Mouse (Mus musculus) lung, embryonic 15.5 days (tissue): ENCODE measurements around the gene Gm49337. TPM values are rescaled to one million over a fixed set of nuclear protein-coding genes. Genes with fewer than 3 reads are reported as not detected.

Experiments
- ATAC-seq: fragments of 200-750 bp; cut with Nextera tagmentation; 2 replicates; pipeline ENCODE4 v1.8.0; 2017; ENCODE audit warnings: moderate number of reproducible peaks, borderline replicate concordance; ENCODE audit not compliant: low FRiP score, low TSS enrichment; ENCODE audit errors: extremely low read depth
- H3K27ac ChIP-seq: fragments of 300-500 bp; sonication (generic); 2 replicates; pipeline ENCODE4 v1.5.1; 2015; ENCODE audit warnings: moderate library complexity, mild to moderate bottlenecking, inconsistent platforms
- H3K27me3 ChIP-seq: fragments of 300-500 bp; sonication (generic); 2 replicates; pipeline ENCODE4 v1.6.1; 2015; ENCODE audit warnings: inconsistent platforms
- H3K36me3 ChIP-seq: fragments of 300-500 bp; sonication (generic); 2 replicates; pipeline ENCODE4 v1.6.1; 2015; ENCODE audit warnings: inconsistent platforms
- H3K4me1 ChIP-seq: fragments of 300-500 bp; sonication (generic); 2 replicates; pipeline ENCODE4 v1.6.1; 2015; ENCODE audit warnings: inconsistent platforms
- H3K4me2 ChIP-seq: fragments of 300-500 bp; sonication (generic); 2 replicates; pipeline ENCODE4 v1.6.1; 2015; ENCODE audit warnings: inconsistent platforms, mild to moderate bottlenecking, moderate library complexity
- H3K4me3 ChIP-seq: fragments of 300-500 bp; sonication (generic); 2 replicates; pipeline ENCODE4 v1.5.1; 2015; ENCODE audit warnings: mild to moderate bottlenecking, inconsistent platforms
- H3K9ac ChIP-seq: fragments of 300-500 bp; sonication (generic); 2 replicates; pipeline ENCODE4 v1.6.1; 2015; ENCODE audit warnings: inconsistent platforms
- H3K9me3 ChIP-seq: fragments of 300-500 bp; sonication (generic); 2 replicates; pipeline ENCODE4 v1.6.1; 2016; ENCODE audit warnings: inconsistent platforms
- WGBS: fragments of 180-500 bp; shearing (Covaris S2); methylation state at CpG from one replicate; pipeline ENCODE4 v1.1.7; 2015; 5-methylcytosine and 5-hydroxymethylcytosine counted together
- polyA plus RNA-seq: library from polyadenylated mRNA; unstranded; fragments of >200 nt; fragmentation: Nextera tagmentation; extraction: Ambion mirVana; gene quantifications from 2 replicates; pipeline ENCODE4 v1.2.1, GENCODE M21; 2015

Gene Gm49337
- not detected in 2 replicates for polyA plus RNA-seq

DNA sequence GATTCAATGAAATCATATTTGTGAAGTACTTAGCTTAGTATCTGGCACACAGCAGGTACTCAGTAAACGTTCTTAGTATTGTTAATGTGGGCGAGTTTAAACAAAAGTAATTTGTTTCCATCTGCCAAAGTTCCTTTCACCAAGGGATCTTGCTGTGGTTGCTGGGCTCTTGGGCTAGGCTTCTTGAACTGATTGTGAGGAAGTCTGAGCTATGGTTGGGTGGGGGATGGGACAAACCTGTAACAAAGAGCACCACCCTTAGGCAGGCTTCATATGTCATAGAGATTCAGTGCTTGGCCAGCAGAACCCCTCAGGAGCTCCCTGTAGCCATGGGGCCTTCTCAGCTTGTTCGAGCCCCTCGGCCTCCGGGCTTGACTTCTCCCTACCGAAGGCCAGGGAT is at the start of gene Gm49337, which contains the start of gene 1700042G07Rik:
TSS of gene Gm49337 (plus strand) at position 313 of the 400 bp plus-strand sequence.
TSS of gene 1700042G07Rik (plus strand) at position 301 of the 400 bp plus-strand sequence.
- Histone ChIP-seq H3K27ac (peak within 1 kb of the TSS; percentile 12; the same call in 1 of the 2 replicates), H3K9ac (no peak within 1 kb of the TSS), H3K27me3 (no peaks in the 10 kb centered on the region), H3K4me2 (no peak within 1 kb of the TSS), H3K9me3 (no peaks in the 10 kb centered on the region), H3K4me1 (peaks cover 35% of the 10 kb centered on the region), H3K36me3 (no peaks in the 10 kb centered on the region), H3K4me3 (no peak within 1 kb of the TSS)
- 80% methylated on average over 6 of the region's 6 CpGs for WGBS
- ATAC-seq: no peak

DNA sequence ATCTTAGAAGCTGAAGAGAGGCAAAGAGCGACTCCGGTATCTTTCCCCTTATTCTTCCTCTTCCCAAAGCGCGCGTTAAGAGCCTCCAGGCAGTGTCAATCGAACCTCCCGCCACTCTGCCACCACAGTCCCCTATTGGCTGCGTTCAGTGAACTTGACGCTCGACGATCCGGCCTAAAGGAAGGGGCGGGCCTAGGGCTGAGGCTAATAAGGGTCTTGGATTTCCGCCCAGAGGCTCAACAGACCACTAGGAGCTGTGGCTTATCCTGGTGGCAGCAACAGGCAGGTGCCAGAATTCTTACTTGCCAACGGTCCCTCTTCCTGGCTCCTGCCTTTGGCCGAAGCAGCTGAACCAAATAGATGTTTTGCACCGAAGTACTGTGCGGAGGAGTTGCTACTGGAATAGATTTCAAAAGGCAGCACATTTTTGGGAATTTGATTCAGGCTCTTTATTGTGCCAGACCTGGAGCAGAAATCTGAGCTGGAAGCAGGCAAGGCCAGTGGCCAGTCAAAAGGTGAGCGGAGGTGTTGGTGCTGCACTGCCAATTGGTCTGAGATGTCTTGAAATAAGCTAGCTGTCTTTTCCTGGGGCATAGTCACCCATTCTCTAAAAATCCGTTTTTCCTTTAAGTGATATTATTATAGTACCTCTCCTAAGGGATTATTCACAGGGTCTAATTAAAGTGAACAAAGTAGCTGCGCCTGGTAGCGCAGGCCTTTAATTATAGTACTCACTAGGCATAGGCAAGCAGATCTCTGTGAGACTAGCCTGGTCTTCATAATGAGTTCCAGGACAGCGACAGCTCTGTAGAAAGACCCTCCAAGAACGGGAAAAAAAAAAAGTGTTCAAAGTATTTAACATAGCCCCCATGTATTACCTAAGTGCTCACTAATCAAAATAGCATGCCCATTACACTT is 49.3 kb upstream of the Gm49337 start, which contains the start of the genes Rad54l and Pomgnt1:
TSS of gene Rad54l (minus strand) at position 89 of the 918 bp plus-strand sequence.
TSS of gene Pomgnt1 (plus strand) at position 239 of the 918 bp plus-strand sequence.
- Histone ChIP-seq H3K27ac (peak within 1 kb of the TSS; percentile 66), H3K27me3 (no peaks in the 10 kb centered on the region), H3K4me1 (peaks cover 20% of the 10 kb centered on the region), H3K4me2 (peak within 1 kb of the TSS; percentile 68), H3K36me3 (0 out of 2 replicates have a peak, but pooled peaks cover under 1% of the 10 kb centered on the region), H3K9ac (peak within 1 kb of the TSS; percentile 56), H3K4me3 (peak within 1 kb of the TSS; percentile 59), H3K9me3 (no peaks in the 10 kb centered on the region)
- WGBS: 4% methylated on average over 24 of the region's 24 CpGs
- ATAC-seq: peak; percentile 96

DNA sequence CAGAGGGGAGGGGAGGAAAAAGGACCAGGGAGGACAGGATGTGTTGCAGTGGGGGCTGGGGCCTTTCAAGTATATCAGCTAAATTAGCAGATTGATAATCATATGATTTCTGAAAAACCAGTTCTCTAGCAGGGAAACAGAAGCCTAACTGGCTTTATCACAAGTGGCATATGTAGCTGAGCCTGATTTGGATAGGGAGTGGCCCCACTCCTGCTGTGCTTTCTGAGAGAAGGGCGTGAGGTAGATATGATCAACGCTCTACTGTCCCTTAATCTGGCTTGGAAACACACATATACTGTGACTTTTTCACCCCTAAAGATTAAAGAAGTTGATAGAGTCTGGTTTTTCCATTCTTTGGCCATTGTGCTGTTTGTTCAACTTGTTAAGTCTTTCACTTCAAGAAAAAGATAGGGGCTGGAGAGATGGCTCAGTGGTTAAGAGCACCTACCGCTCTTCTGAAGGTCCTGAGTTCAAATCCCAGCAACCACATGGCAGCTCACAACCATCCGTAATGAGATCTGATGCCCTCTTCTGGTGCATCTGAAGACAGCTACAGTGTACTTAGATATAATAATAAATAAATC is 47.3 kb upstream of the Gm49337 start:
- ATAC-seq: no peak
- no peaks in the 10 kb centered on the region for H3K9me3 ChIP-seq
- 93% methylated on average over 4 of the region's 4 CpGs for WGBS
- no peaks in the 10 kb centered on the region for H3K36me3 ChIP-seq
- H3K9ac ChIP-seq: no peak overlapping the region
- peaks cover 20% of the 10 kb centered on the region for H3K4me1 ChIP-seq
- no peaks in the 10 kb centered on the region for H3K27me3 ChIP-seq
- no peak overlapping the region for H3K27ac ChIP-seq
- no peak overlapping the region for H3K4me3 ChIP-seq
- no peak overlapping the region for H3K4me2 ChIP-seq

DNA sequence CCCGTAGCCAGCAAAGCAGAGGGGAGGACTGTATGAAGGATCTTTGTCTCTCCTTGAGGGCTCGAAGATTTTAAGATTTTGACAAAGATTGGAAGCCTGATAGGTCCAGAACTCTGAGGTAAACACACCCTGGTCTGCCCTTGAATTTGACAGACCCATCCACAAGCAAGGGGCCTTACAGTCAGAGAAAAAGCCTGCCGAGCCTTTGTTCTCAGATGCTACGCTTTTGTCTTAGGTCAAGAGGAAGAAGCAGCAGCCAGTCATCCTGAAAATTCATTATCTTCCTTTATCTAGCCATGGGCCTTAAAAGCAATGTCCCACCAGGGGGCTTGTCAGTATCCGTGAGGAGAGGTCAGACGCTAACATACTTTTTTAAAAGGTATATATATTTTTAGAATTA is 45.2 kb upstream of the Gm49337 start:
- Histone ChIP-seq H3K9me3 (no peaks in the 10 kb centered on the region), H3K4me2 (no peak overlapping the region), H3K4me1 (peaks cover 14% of the 10 kb centered on the region), H3K27ac (no peak overlapping the region), H3K4me3 (no peak overlapping the region), H3K36me3 (no peaks in the 10 kb centered on the region), H3K27me3 (no peaks in the 10 kb centered on the region), H3K9ac (no peak overlapping the region)
- ATAC-seq: no peak
- WGBS: 75% methylated on average over 6 of the region's 6 CpGs

DNA sequence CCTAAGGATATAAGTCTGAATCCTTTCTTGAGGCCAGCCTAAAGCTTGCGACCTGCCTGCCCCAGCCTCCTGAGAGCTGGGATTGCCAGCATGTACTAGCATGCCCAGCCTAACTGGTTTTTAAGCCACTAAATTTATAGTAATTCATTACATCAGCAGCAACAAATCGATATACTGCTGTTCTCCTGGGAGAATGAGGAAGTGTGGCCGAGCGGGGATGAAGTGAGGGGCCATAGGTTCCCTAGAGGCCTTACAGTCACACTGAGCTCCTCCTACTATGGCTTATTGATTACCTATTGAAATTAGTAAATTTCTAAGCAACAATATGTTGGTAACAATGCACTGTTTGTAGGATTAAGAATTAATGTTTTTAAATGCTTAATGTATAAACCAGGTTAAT is 40.1 kb upstream of the Gm49337 start:
- no peak for ATAC-seq
- Histone ChIP-seq H3K4me2 (no peak overlapping the region), H3K36me3 (no peaks in the 10 kb centered on the region), H3K4me1 (peaks cover 4% of the 10 kb centered on the region; the same call in 1 of the 2 replicates), H3K27ac (no peak overlapping the region), H3K9ac (no peak overlapping the region), H3K27me3 (no peaks in the 10 kb centered on the region), H3K9me3 (no peaks in the 10 kb centered on the region), H3K4me3 (no peak overlapping the region)
- WGBS: 83% methylated on average over 4 of the region's 4 CpGs

DNA sequence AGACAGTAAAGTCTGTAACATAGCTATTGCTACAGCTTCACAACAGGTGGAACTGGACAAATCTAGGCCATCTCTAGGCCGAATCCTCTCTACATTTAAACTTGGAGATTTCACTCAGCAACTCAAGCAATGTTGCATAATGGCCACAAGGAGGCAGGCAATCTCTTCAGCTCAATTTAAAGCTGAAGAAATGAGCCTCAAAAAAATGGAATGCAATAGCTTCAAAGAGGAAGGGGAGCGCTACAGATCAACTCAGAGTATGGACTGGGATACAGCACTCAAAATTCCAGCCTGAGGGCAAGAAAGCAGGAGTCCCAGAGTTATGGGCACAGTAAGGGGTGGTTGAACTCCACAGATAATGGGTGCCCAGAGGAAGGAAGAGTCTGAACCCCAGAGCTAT is 38.2 kb upstream of the Gm49337 start:
- H3K9ac ChIP-seq: no peak overlapping the region
- H3K4me1 ChIP-seq: peaks cover 4% of the 10 kb centered on the region; the same call in 1 of the 2 replicates
- ATAC-seq: no peak
- no peak overlapping the region for H3K4me2 ChIP-seq
- H3K36me3 ChIP-seq: no peaks in the 10 kb centered on the region
- no peaks in the 10 kb centered on the region for H3K9me3 ChIP-seq
- no peak overlapping the region for H3K27ac ChIP-seq
- WGBS: 17% methylated on average over 2 of the region's 2 CpGs
- no peak overlapping the region for H3K4me3 ChIP-seq
- no peaks in the 10 kb centered on the region for H3K27me3 ChIP-seq

DNA sequence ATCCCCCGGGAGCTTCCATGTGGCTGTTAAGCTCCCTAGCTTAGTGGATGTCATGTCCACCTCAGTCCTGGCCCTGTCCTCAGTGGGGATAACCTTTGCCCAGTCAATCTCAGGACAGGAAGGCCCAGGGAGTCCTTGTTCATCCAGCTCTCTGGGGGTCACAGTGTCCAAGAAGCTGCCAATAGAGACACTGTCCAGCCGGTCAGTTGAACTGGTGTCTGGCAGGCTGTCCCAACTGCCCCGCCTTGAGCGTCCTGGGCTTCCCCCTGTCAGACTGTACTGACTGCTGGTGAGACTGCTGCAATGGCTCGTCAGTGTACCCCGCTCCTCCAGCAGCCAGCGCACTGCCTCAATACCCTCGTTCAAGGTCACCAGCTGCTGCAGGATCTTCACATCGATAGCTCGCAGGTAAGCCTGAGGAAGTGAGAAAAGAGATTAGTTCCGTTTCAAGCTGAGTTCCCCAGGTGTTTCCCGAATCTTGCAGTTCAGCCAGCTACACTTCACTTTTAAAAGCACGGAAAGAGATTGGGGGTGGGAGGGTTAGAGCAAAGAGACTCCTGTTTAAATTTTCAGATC is 35.7 kb upstream of the Gm49337 start:
- Histone ChIP-seq H3K9me3 (no peaks in the 10 kb centered on the region), H3K4me1 (peaks cover 4% of the 10 kb centered on the region; the same call in 1 of the 2 replicates), H3K27ac (no peak overlapping the region), H3K9ac (no peak overlapping the region), H3K27me3 (no peaks in the 10 kb centered on the region), H3K4me2 (no peak overlapping the region), H3K4me3 (no peak overlapping the region), H3K36me3 (no peaks in the 10 kb centered on the region)
- ATAC-seq: peak; percentile 59; the same call in 1 of the 2 replicates
- WGBS: 47% methylated on average over 13 of the region's 13 CpGs

DNA sequence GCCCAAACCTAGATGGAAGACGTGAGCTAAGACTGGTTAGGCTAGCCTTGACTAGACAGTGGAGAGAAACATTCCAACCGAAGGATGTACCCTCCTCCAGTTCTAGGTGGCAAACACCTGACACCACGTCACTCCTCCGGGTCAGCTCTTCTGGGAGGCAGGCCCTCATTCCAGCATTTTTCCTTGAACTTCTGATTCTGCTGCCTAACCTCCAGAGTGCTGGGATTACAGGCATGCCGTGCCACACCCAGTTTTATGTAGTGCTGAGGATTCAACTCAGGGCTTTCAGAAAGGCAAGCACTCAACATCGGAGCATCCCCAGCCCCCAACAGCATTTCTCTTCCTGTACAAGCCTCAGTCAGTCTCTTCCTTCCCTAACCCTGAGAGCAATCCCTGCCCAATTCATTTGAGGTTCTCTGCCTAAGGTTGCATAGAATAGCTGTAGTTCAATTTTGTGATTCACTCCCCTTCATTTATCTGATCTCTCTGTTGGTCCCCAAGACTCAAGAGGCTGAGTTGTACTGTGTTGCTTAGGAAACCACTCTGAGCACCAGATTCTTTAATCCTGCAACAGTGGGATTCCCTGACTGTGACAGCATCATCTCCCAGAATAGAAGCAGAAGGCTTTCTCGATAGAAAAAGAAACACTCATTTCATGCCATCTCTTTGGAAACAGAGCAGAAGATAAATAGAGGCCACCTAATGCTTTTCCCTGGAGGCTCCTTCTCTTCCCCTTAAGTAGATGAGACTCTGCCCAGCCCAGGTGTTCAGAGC is 32.2 kb upstream of the Gm49337 start:
- Histone ChIP-seq H3K36me3 (no peaks in the 10 kb centered on the region), H3K9me3 (no peaks in the 10 kb centered on the region), H3K9ac (no peak overlapping the region), H3K4me1 (peaks cover 15% of the 10 kb centered on the region), H3K27ac (no peak overlapping the region), H3K27me3 (no peaks in the 10 kb centered on the region), H3K4me3 (no peak overlapping the region), H3K4me2 (no peak overlapping the region)
- no peak for ATAC-seq
- whole genome bisulfite sequencing: 71% methylated on average over 7 of the region's 7 CpGs

DNA sequence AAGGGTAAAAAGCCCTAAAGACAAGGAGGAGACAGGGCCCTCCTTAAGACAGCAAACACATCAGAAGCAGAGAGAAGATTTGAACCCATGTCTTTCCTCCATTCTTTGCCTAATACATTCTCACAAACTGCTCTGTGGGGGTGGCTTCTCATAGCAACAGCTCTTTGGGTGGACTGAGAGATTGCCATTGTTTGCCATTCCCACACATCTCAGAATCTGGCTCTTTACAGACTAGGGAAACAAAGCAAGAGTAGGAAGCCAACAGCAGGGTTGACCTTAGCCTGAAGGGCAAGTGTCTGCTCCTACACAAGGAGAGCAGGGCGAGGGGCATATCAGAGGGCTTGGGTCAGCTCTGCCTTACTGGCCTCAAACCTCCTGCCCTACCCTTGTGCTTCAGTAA is 31.4 kb upstream of the Gm49337 start:
- Histone ChIP-seq H3K9ac (no peak overlapping the region), H3K4me1 (peaks cover 15% of the 10 kb centered on the region), H3K27me3 (no peaks in the 10 kb centered on the region), H3K4me3 (no peak overlapping the region), H3K36me3 (no peaks in the 10 kb centered on the region), H3K4me2 (no peak overlapping the region), H3K27ac (no peak overlapping the region), H3K9me3 (no peaks in the 10 kb centered on the region)
- 70% methylated on average over 1 of the region's 1 CpGs for WGBS
- no peak for ATAC-seq

DNA sequence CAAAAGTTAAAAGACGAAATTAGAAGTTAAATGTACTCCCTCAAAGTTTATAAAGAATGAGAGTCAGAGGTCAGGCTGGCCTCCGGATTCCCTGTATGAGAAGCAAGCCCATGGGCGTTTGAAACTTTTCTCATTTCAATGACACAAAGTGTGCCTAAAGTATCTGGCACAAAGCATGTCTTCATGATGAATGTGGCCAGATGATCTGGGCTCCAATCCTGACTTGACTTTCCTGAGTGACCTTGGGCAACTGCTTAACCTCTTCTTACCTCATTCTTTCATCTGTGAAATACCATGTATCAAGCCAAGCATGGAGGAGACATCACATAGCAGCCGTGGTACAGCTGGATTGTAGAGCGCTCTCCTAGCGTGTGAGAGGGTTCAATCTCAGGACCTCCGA is 30.9 kb upstream of the Gm49337 start:
- 74% methylated on average over 7 of the region's 7 CpGs for WGBS
- H3K4me1 ChIP-seq: peaks cover 15% of the 10 kb centered on the region
- ATAC-seq: no peak

DNA sequence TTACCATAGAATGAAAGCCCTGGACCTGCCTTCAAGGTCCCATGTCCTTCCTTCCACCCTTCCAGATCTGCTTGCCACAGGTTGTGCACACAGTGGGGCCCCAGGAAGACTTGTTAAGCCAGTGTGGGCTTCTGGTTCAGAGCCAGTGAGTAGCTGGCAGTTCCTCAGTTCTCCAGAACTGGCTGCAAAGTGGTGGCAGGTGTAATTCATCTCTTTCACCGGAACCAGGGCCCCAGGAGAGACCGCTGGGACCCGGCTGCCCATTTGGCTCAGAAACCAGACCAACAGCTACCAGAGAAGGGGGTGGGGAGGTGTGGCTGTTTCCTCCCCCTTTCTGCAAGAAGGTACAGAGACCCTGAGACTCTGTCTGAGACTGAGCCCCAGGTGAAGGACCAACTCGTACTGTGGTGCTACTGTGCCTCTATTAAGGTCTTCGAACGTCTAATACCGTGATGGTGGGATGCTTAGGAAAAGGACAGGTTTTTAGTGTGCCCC is 29.8 kb upstream of the Gm49337 start:
- H3K36me3 ChIP-seq: no peaks in the 10 kb centered on the region
- H3K9me3 ChIP-seq: no peaks in the 10 kb centered on the region
- 7% methylated on average over 7 of the region's 7 CpGs for WGBS
- peak overlapping the region; percentile 56; the same call in 1 of the 2 replicates for H3K9ac ChIP-seq
- H3K27me3 ChIP-seq: no peaks in the 10 kb centered on the region
- peak overlapping the region; percentile 63 for H3K4me3 ChIP-seq
- ATAC-seq: peak; percentile 32; the same call in 1 of the 2 replicates
- no peak overlapping the region for H3K27ac ChIP-seq
- peak overlapping the region; percentile 94 for H3K4me2 ChIP-seq
- H3K4me1 ChIP-seq: peaks cover 15% of the 10 kb centered on the region

More for the DNA sequence above, 30.9 kb upstream of the Gm49337 start:
- Histone ChIP-seq H3K4me2 (no peak overlapping the region), H3K9me3 (no peaks in the 10 kb centered on the region), H3K36me3 (no peaks in the 10 kb centered on the region), H3K27ac (no peak overlapping the region), H3K27me3 (no peaks in the 10 kb centered on the region), H3K9ac (no peak overlapping the region), H3K4me3 (no peak overlapping the region)
